Mouse (Mus musculus) forebrain, embryonic 12.5 days (tissue): Measurements from ENCODE around the gene Hmcn2. TPM values are rescaled to one million over a fixed set of nuclear protein-coding genes. Genes with fewer than 3 reads are reported as not detected.

Experiments
- ATAC-seq: fragments of 200-750 bp; cut with Nextera tagmentation; 2 replicates; pipeline ENCODE4 v1.8.0; 2017; ENCODE audit warnings: moderate TSS enrichment; ENCODE audit not compliant: low FRiP score
- H3K27ac ChIP-seq: fragments of 300-500 bp; sonication (generic); 2 replicates; pipeline ENCODE4 v1.5.1; 2016; ENCODE audit warnings: mild to moderate bottlenecking
- H3K27me3 ChIP-seq: fragments of 300-500 bp; sonication (generic); 2 replicates; pipeline ENCODE4 v1.6.1; 2016; ENCODE audit warnings: mild to moderate bottlenecking
- H3K36me3 ChIP-seq: fragments of 300-500 bp; sonication (generic); replicated peaks from 2 replicates; pipeline ENCODE4 v1.6.1; 2016; ENCODE audit warnings: mild to moderate bottlenecking
- H3K4me1 ChIP-seq: fragments of 300-500 bp; sonication (generic); 2 replicates; pipeline ENCODE4 v1.6.1; 2016
- H3K4me2 ChIP-seq: fragments of 300-500 bp; sonication (generic); 2 replicates; pipeline ENCODE4 v1.6.1; 2016; ENCODE audit warnings: mild to moderate bottlenecking, moderate library complexity
- H3K4me3 ChIP-seq: fragments of 300-500 bp; sonication (generic); replicated peaks from 2 replicates; pipeline ENCODE4 v1.5.1; 2016; ENCODE audit warnings: mild to moderate bottlenecking
- H3K9ac ChIP-seq: fragments of 300-500 bp; sonication (generic); 2 replicates; pipeline ENCODE4 v1.6.1; 2016; ENCODE audit warnings: mild to moderate bottlenecking
- H3K9me3 ChIP-seq: fragments of 300-500 bp; sonication (generic); 2 replicates; pipeline ENCODE4 v1.6.1; 2016
- WGBS: fragments of 180-500 bp; shearing (Covaris S2); methylation state at CpG from one replicate; pipeline ENCODE4 v1.1.7; 2016; 5-methylcytosine and 5-hydroxymethylcytosine counted together
- polyA plus RNA-seq: library from polyadenylated mRNA; unstranded; fragments of >200 nt; fragmentation: Nextera tagmentation; extraction: Ambion mirVana; gene quantifications from 2 replicates; pipeline ENCODE4 v1.2.1, GENCODE M21; 2016

Hmcn2 gene
- polyA plus RNA-seq, 1 experiment from 2014 or later: 0.08 TPM

- Histone ChIP-seq H3K9me3 (no peaks in the 10 kb centered on the region), H3K4me1 (no peaks in the 10 kb centered on the region), H3K4me2 (no peak overlapping the region), H3K27ac (no peak overlapping the region), H3K36me3 (peaks cover 82% of the 10 kb centered on the region), H3K9ac (no peak overlapping the region), H3K4me3 (no peak overlapping the region), H3K27me3 (no peaks in the 10 kb centered on the region)
- ATAC-seq: no peak
- WGBS: 94% methylated on average over 5 of the region's 5 CpGs
Observed at GRCm38 (mm10) chr2:31284531-31284930, 29.7 kb upstream of the Hmcn2 start.

- Histone ChIP-seq H3K9ac (no peak overlapping the region), H3K36me3 (peaks cover 49% of the 10 kb centered on the region), H3K27me3 (no peaks in the 10 kb centered on the region), H3K27ac (no peak overlapping the region), H3K4me2 (no peak overlapping the region), H3K4me3 (no peak overlapping the region), H3K9me3 (no peaks in the 10 kb centered on the region), H3K4me1 (no peaks in the 10 kb centered on the region)
- WGBS: 9% methylated on average over 6 of the region's 6 CpGs
- no peak for ATAC-seq
Observed at GRCm38 (mm10) chr2:31291421-31291820, 22.8 kb upstream of the Hmcn2 start.

- Histone ChIP-seq H3K4me3 (no peak overlapping the region), H3K9me3 (no peaks in the 10 kb centered on the region), H3K27ac (no peak overlapping the region), H3K27me3 (no peaks in the 10 kb centered on the region), H3K36me3 (peaks cover 14% of the 10 kb centered on the region; the same call in 1 of the 2 replicates), H3K9ac (no peak overlapping the region), H3K4me1 (peaks cover 14% of the 10 kb centered on the region), H3K4me2 (no peak overlapping the region)
- WGBS: 1% methylated on average over 4 of the region's 4 CpGs
- ATAC-seq: no peak
Observed at GRCm38 (mm10) chr2:31294985-31295384, 19.2 kb upstream of the Hmcn2 start.

- no peaks in the 10 kb centered on the region for H3K9me3 ChIP-seq
- no peak overlapping the region for H3K9ac ChIP-seq
- H3K4me2 ChIP-seq: no peak overlapping the region
- no peak for ATAC-seq
- H3K4me3 ChIP-seq: no peak overlapping the region
- H3K4me1 ChIP-seq: peaks cover 14% of the 10 kb centered on the region
- H3K27me3 ChIP-seq: no peaks in the 10 kb centered on the region
- 82% methylated on average over 6 of the region's 6 CpGs for WGBS
- H3K36me3 ChIP-seq: peaks cover 10% of the 10 kb centered on the region; the same call in 1 of the 2 replicates
- H3K27ac ChIP-seq: no peak overlapping the region
Observed at GRCm38 (mm10) chr2:31296395-31296794, 17.8 kb upstream of the Hmcn2 start.

- under 1% methylated on average over 17 of the region's 17 CpGs for WGBS
Observed at GRCm38 (mm10) chr2:31297602-31298268, 16.5 kb upstream of the Hmcn2 start.

GRCm38 (mm10) chr2:31298814-31299213, 15.4 kb upstream of the Hmcn2 start:
- Histone ChIP-seq H3K36me3 (no peaks in the 10 kb centered on the region), H3K4me2 (peak overlapping the region; percentile 53), H3K4me3 (peak overlapping the region; percentile 43), H3K27me3 (no peaks in the 10 kb centered on the region), H3K9me3 (no peaks in the 10 kb centered on the region), H3K4me1 (peaks cover 14% of the 10 kb centered on the region), H3K27ac (no peak overlapping the region), H3K9ac (0 out of 2 replicates have a peak overlapping the region, but pooled peaks have one; percentile 49)
- 35% methylated on average over 4 of the region's 4 CpGs for WGBS
- no peak for ATAC-seq

More at GRCm38 (mm10) chr2:31297602-31298268, 16.5 kb upstream of the Hmcn2 start:
- Histone ChIP-seq H3K9me3 (no peaks in the 10 kb centered on the region), H3K4me2 (peak overlapping the region; percentile 53), H3K27ac (no peak overlapping the region), H3K27me3 (no peaks in the 10 kb centered on the region), H3K36me3 (peaks cover 4% of the 10 kb centered on the region; the same call in 1 of the 2 replicates), H3K4me1 (peaks cover 14% of the 10 kb centered on the region), H3K9ac (peak overlapping the region; percentile 49; the same call in 1 of the 2 replicates), H3K4me3 (peak overlapping the region; percentile 43)
- ATAC-seq: peak; percentile 90

- Histone ChIP-seq H3K27me3 (no peaks in the 10 kb centered on the region), H3K4me1 (peaks cover 14% of the 10 kb centered on the region), H3K4me2 (peak overlapping the region; percentile 53; the same call in 1 of the 2 replicates), H3K36me3 (no peaks in the 10 kb centered on the region), H3K9me3 (no peaks in the 10 kb centered on the region), H3K27ac (no peak overlapping the region), H3K4me3 (no peak overlapping the region), H3K9ac (no peak overlapping the region)
- WGBS: 19% methylated on average over 4 of the region's 4 CpGs
- ATAC-seq: 0 out of 2 replicates have a peak, but pooled peaks have one; percentile 24
Observed at GRCm38 (mm10) chr2:31299266-31299665, 14.9 kb upstream of the Hmcn2 start.

- WGBS: 82% methylated on average over 10 of the region's 10 CpGs
- H3K4me1 ChIP-seq: peaks cover 14% of the 10 kb centered on the region
- no peak overlapping the region for H3K27ac ChIP-seq
- no peak overlapping the region for H3K9ac ChIP-seq
- H3K4me3 ChIP-seq: no peak overlapping the region
- ATAC-seq: no peak
- H3K27me3 ChIP-seq: no peaks in the 10 kb centered on the region
- H3K9me3 ChIP-seq: no peaks in the 10 kb centered on the region
- no peaks in the 10 kb centered on the region for H3K36me3 ChIP-seq
- no peak overlapping the region for H3K4me2 ChIP-seq
Observed at GRCm38 (mm10) chr2:31299996-31300395, 14.2 kb upstream of the Hmcn2 start.

- H3K27ac ChIP-seq: no peak overlapping the region
- peaks cover 13% of the 10 kb centered on the region for H3K4me1 ChIP-seq
- H3K36me3 ChIP-seq: no peaks in the 10 kb centered on the region
- H3K9ac ChIP-seq: no peak overlapping the region
- H3K27me3 ChIP-seq: no peaks in the 10 kb centered on the region
- H3K9me3 ChIP-seq: no peaks in the 10 kb centered on the region
- ATAC-seq: no peak
- 84% methylated on average over 9 of the region's 9 CpGs for whole genome bisulfite sequencing
- H3K4me2 ChIP-seq: no peak overlapping the region
- H3K4me3 ChIP-seq: no peak overlapping the region
Observed at GRCm38 (mm10) chr2:31303177-31303576, 11.0 kb upstream of the Hmcn2 start.

GRCm38 (mm10) chr2:31304191-31304590, 10.0 kb upstream of the Hmcn2 start:
- no peak for ATAC-seq
- no peak overlapping the region for H3K4me3 ChIP-seq
- H3K27me3 ChIP-seq: no peaks in the 10 kb centered on the region
- H3K9ac ChIP-seq: no peak overlapping the region
- no peak overlapping the region for H3K4me2 ChIP-seq
- peaks cover 5% of the 10 kb centered on the region; the same call in 1 of the 2 replicates for H3K4me1 ChIP-seq
- WGBS: 82% methylated on average over 9 of the region's 9 CpGs
- no peak overlapping the region for H3K27ac ChIP-seq
- H3K36me3 ChIP-seq: no peaks in the 10 kb centered on the region
- no peaks in the 10 kb centered on the region for H3K9me3 ChIP-seq

- Histone ChIP-seq H3K4me2 (no peak overlapping the region), H3K36me3 (no peaks in the 10 kb centered on the region), H3K4me1 (no peaks in the 10 kb centered on the region), H3K27me3 (no peaks in the 10 kb centered on the region; the same call in 1 of the 2 replicates), H3K4me3 (no peak overlapping the region), H3K27ac (no peak overlapping the region), H3K9ac (no peak overlapping the region), H3K9me3 (no peaks in the 10 kb centered on the region)
- no peak for ATAC-seq
- WGBS: 79% methylated on average over 22 of the region's 22 CpGs
Observed at GRCm38 (mm10) chr2:31304801-31305665, 9.2 kb upstream of the Hmcn2 start.

GRCm38 (mm10) chr2:31305684-31306083, 8.5 kb upstream of the Hmcn2 start:
- Histone ChIP-seq H3K9ac (no peak overlapping the region), H3K4me2 (no peak overlapping the region), H3K36me3 (no peaks in the 10 kb centered on the region), H3K27me3 (no peaks in the 10 kb centered on the region; the same call in 1 of the 2 replicates), H3K4me3 (no peak overlapping the region), H3K4me1 (no peaks in the 10 kb centered on the region), H3K9me3 (no peaks in the 10 kb centered on the region), H3K27ac (no peak overlapping the region)
- 45% methylated on average over 4 of the region's 4 CpGs for WGBS
- ATAC-seq: no peak
